Mouse (Mus musculus) heart, adult 2 months (tissue): ENCODE measurements at regions not wholly inside any gene's neighbourhood (a gene's known extent, or its start where the extent isn't known, plus 50 kb on each side); places are given as distances from the start of the nearest gene placed in this dataset.

Experiments used
- CTCF ChIP-seq: fragments of 200-600 bp; IDR thresholded peaks from 2 replicates; pipeline ENCODE4 v1.8.1; 2022; ENCODE audit warnings: antibody characterized with exemption, mild to moderate bottlenecking, moderate library complexity
- POLR2A ChIP-seq: fragments of 200-500 bp; IDR thresholded peaks from 2 replicates; pipeline ENCODE4 v1.6.1; 2011; ENCODE audit warnings: mild to moderate bottlenecking, low read depth, low read length, control low read depth; ENCODE audit not compliant: insufficient read depth

GRCm38 (mm10) chr16:76875397-76876018, 138.0 kb upstream of the Usp25 start:
- TF ChIP-seq POLR2A: no peak
- no peak for TF ChIP-seq CTCF
